Mouse (Mus musculus) R1 (cell line): ENCODE data around the gene Eif1b.
"Not testable (repeated sequence)": the region's sequence is repeated elsewhere in the genome, so short reads cannot be mapped to it uniquely, and the experiment has no call there.

Experiments
- DNase-seq: peaks from one replicate; pipeline ENCODE4 v3.0.0-alpha.2; 2018; ENCODE audit warnings: low read depth, low spot score

Gene Eif1b

GRCm38 (mm10) chr9:120519469-120520125 is 27.6 kb downstream of the Eif1b start:
- DNase-seq = peak; percentile 83

GRCm38 (mm10) chr9:120521161-120521560 is 29.1 kb downstream of the Eif1b start:
- DNase-seq = no peak

GRCm38 (mm10) chr9:120527270-120527669 is 35.2 kb downstream of the Eif1b start:
- no peak for DNase-seq

GRCm38 (mm10) chr9:120527919-120528318 is 35.9 kb downstream of the Eif1b start:
- no peak for DNase-seq

- DNase-seq = no peak
Observed at GRCm38 (mm10) chr9:120528815-120529510, 36.9 kb downstream of the Eif1b start.

GRCm38 (mm10) chr9:120530471-120530870 is 38.4 kb downstream of the Eif1b start:
- no peak for DNase-seq

GRCm38 (mm10) chr9:120532062-120532461 is 40.0 kb downstream of the Eif1b start:
- DNase-seq = peak; percentile 44

GRCm38 (mm10) chr9:120532691-120533090 is 40.7 kb downstream of the Eif1b start:
- DNase-seq = peak; percentile 80

GRCm38 (mm10) chr9:120533446-120533950 is 41.5 kb downstream of the Eif1b start:
- DNase-seq = not testable (repeated sequence)

GRCm38 (mm10) chr9:120539662-120540251 is 47.7 kb downstream of the Eif1b start, which contains the start of gene Entpd3:
Gene Entpd3, plus strand, starts transcription at chr9:120539818.
- peak; percentile 28 for DNase-seq

- no peak for DNase-seq
Observed at GRCm38 (mm10) chr9:120541411-120541810, 49.4 kb downstream of the Eif1b start.

GRCm38 (mm10) chr9:120542241-120542640 is 50.2 kb downstream of the Eif1b start:
- no peak for DNase-seq
